Mouse (Mus musculus): ENCODE results near the gene Prl8a2. TPM values are rescaled to one million over a fixed set of nuclear protein-coding genes. Genes with fewer than 3 reads are reported as not detected.

Prl8a2 gene
- total RNA-seq (2017) = not detected in 2 replicates

GRCm38 (mm10) chr13:27345373-27345772, at the start of gene Prl8a2:
Gene Prl8a2, plus strand, starts transcription at chr13:27345673.
- no peak for ATAC-seq (replicated peaks in 1 of 2; ENCODE audit: insufficient read depth in 1 of 2, low FRiP score in 2 of 2, low TSS enrichment in 1 of 2, low read depth in 1 of 2, poor library complexity in 2 of 2, severe bottlenecking in 2 of 2)

GRCm38 (mm10) chr13:27312334-27313225, 32.9 kb upstream of the Prl8a2 start, which contains the start of gene Prl6a1:
Gene Prl6a1, plus strand, starts transcription at chr13:27312627.
- no peak for ATAC-seq (replicated peaks in 1 of 2; ENCODE audit: insufficient read depth in 1 of 2, low FRiP score in 2 of 2, low TSS enrichment in 1 of 2, low read depth in 1 of 2, poor library complexity in 2 of 2, severe bottlenecking in 2 of 2)

- ATAC-seq (replicated peaks in 1 of 2; ENCODE audit: insufficient read depth in 1 of 2, low FRiP score in 2 of 2, low TSS enrichment in 1 of 2, low read depth in 1 of 2, poor library complexity in 2 of 2, severe bottlenecking in 2 of 2) = no peak
Observed at GRCm38 (mm10) chr13:27334989-27335388, 10.5 kb upstream of the Prl8a2 start.

GRCm38 (mm10) chr13:27342733-27343275, 2.7 kb upstream of the Prl8a2 start:
- no peak for ATAC-seq (replicated peaks in 1 of 2; ENCODE audit: insufficient read depth in 1 of 2, low FRiP score in 2 of 2, low TSS enrichment in 1 of 2, low read depth in 1 of 2, poor library complexity in 2 of 2, severe bottlenecking in 2 of 2)

GRCm38 (mm10) chr13:27390746-27391145, 45.3 kb downstream of the Prl8a2 start, which contains the start of gene Prl2b1:
Gene Prl2b1, minus strand, starts transcription at chr13:27390846.
- ATAC-seq (replicated peaks in 1 of 2; ENCODE audit: insufficient read depth in 1 of 2, low FRiP score in 2 of 2, low TSS enrichment in 1 of 2, low read depth in 1 of 2, poor library complexity in 2 of 2, severe bottlenecking in 2 of 2) = no peak

- no peak for ATAC-seq (replicated peaks in 1 of 2; ENCODE audit: insufficient read depth in 1 of 2, low FRiP score in 2 of 2, low TSS enrichment in 1 of 2, low read depth in 1 of 2, poor library complexity in 2 of 2, severe bottlenecking in 2 of 2)
Observed at GRCm38 (mm10) chr13:27399061-27399724, 53.7 kb downstream of the Prl8a2 start.

Other genes starting within 250 kb of the Prl8a2 start
- not detected in 2 replicates for gene Prl3d2, start 224.0 kb upstream of the Prl8a2 start, total RNA-seq (2017)
- not detected in 2 replicates for gene Prl3d3, start 188.9 kb upstream of the Prl8a2 start, total RNA-seq (2017)
- gene Prl3c1, start 149.0 kb upstream of the Prl8a2 start, total RNA-seq (2017) = not detected in 2 replicates
- not detected in 2 replicates for gene Prl3b1, start 103.8 kb upstream of the Prl8a2 start, total RNA-seq (2017)
- not detected in 2 replicates for gene Prl3a1, start 86.2 kb upstream of the Prl8a2 start, total RNA-seq (2017)
- gene Prl6a1, start 33.0 kb upstream of the Prl8a2 start, total RNA-seq (2017) = not detected in 2 replicates
- gene Prl2b1, start 45.2 kb downstream of the Prl8a2 start, total RNA-seq (2017) = not detected in 2 replicates
- gene Prl8a6, start 93.0 kb downstream of the Prl8a2 start, total RNA-seq (2017) = not detected in 2 replicates
- not detected in 2 replicates for gene Prl8a8, start 167.5 kb downstream of the Prl8a2 start, total RNA-seq (2017)
- gene Prl8a9, start 218.9 kb downstream of the Prl8a2 start, total RNA-seq (2017) = not detected in 2 replicates
- not detected in 2 replicates for gene Prl8a1, start 236.5 kb downstream of the Prl8a2 start, total RNA-seq (2017)

Measured in hematopoietic stem cell, adult 5-6 weeks (primary cell).